Mouse (Mus musculus) ES-E14 (cell line): Measurements from ENCODE around the gene Gm29776. TPM values are rescaled to one million over a fixed set of nuclear protein-coding genes. Genes with fewer than 3 reads are reported as not detected.
A peak's percentile ranks its signal among the peaks of the same experiment; 100 is the strongest.

Experiments used
- DNase-seq: peaks from one replicate; pipeline ENCODE4 v3.0.0-alpha.2; 2013; ENCODE audit warnings: low read depth, low spot score
- H3K27ac ChIP-seq: 2 replicates; pipeline ENCODE4 v1.5.1; 2012; ENCODE audit warnings: low read depth, mild to moderate bottlenecking, low read length, moderate library complexity, mixed read lengths; ENCODE audit not compliant: poor library complexity, insufficient read depth, severe bottlenecking
- H3K36me3 ChIP-seq: 2 replicates; pipeline ENCODE4 v1.6.1; 2012; ENCODE audit warnings: mild to moderate bottlenecking, low read length, moderate library complexity, mixed read lengths; ENCODE audit not compliant: control insufficient read depth, poor library complexity, insufficient read depth, severe bottlenecking
- H3K4me1 ChIP-seq, 2 experiments: fragments of 150-350 bp in 1 of 2; sonication (generic) in 1 of 2; 2 replicates each; pipeline ENCODE4 v1.6.1; 2012; ENCODE audit warnings: low read length in 2 of 2, mild to moderate bottlenecking in 1 of 2, mixed read lengths in 1 of 2; ENCODE audit not compliant: control insufficient read depth in 2 of 2, insufficient read depth in 2 of 2, poor library complexity in 1 of 2
- H3K4me3 ChIP-seq, 2 experiments: fragments of 150-350 bp in 1 of 2; sonication (generic) in 1 of 2; 2 replicates each; pipeline ENCODE4 v1.5.1; 2012; ENCODE audit warnings: low read length in 2 of 2, low read depth in 1 of 2, mild to moderate bottlenecking in 1 of 2, mixed read lengths in 1 of 2; ENCODE audit not compliant: insufficient read depth in 1 of 2, poor library complexity in 1 of 2, severe bottlenecking in 1 of 2
- H3K9ac ChIP-seq: 2 replicates; pipeline ENCODE4 v1.6.1; 2012; ENCODE audit warnings: low read depth, mild to moderate bottlenecking, low read length, mixed read lengths; ENCODE audit not compliant: poor library complexity, insufficient read depth, severe bottlenecking
- H3K9me3 ChIP-seq: fragments of 150-350 bp; sonication (generic); 2 replicates; pipeline ENCODE4 v1.6.1; 2012; ENCODE audit warnings: low read depth, mild to moderate bottlenecking, low read length; ENCODE audit not compliant: control insufficient read depth, insufficient read depth
- CHD2 ChIP-seq: IDR thresholded peaks from 2 replicates; pipeline ENCODE4 v1.6.1; 2014; ENCODE audit warnings: mild to moderate bottlenecking, low read depth, low read length, inconsistent platforms
- HCFC1 ChIP-seq: IDR thresholded peaks from 2 replicates; pipeline ENCODE4 v1.6.1; 2012; ENCODE audit warnings: low read length, inconsistent platforms, borderline replicate concordance; ENCODE audit not compliant: insufficient read depth
- MAFK ChIP-seq: IDR thresholded peaks from 2 replicates; pipeline ENCODE4 v1.6.1; 2014; ENCODE audit warnings: mild to moderate bottlenecking, low read depth, low read length, inconsistent platforms; ENCODE audit not compliant: insufficient read depth
- ZC3H11A ChIP-seq: IDR thresholded peaks from 2 replicates; pipeline ENCODE4 v1.6.1; 2012; ENCODE audit warnings: low read depth, mild to moderate bottlenecking, inconsistent platforms, low read length, borderline replicate concordance
- ZNF384 ChIP-seq: IDR thresholded peaks from 2 replicates; pipeline ENCODE4 v1.6.1; 2012; ENCODE audit warnings: low read depth, low read length, inconsistent platforms
- in situ Hi-C, 2 experiments: fragments of 600-800 bp; cut with MboI; formaldehyde crosslinking; loops; one replicate each; pipeline ENCODE4 v1.15.1; 2025; ENCODE audit warnings: low sequenced_read_pairs in 2 of 2, inconsistent platforms in 1 of 2; ENCODE audit not compliant: unreplicated experiment in 2 of 2
- total RNA-seq: library from RNA; depleted of rRNA; stranded (reverse); fragments of 300-350 nt; gene quantifications from 2 replicates; pipeline ENCODE4 v1.2.3, GENCODE M21; 2012

The Gm29776 gene
- total RNA-seq, 1 experiment: 0.09 TPM

DNA sequence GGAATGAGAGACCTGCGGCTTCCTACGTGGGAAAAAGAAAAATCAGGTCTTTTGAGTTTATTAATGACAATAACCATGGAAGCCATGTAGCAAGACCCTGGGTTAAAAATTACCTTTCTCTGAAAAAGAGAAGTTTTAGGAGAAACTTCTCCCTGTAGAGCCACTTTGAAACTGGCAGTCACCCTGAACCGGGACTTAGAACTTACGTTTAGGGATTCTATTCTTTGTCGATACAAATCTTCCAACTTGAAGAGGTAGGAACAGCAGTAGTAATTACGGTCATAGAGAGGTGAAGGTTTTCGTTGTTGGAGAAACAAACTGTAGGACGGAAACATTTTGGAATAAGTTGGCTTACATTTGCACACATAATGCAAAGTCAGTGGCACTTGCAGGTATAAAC, 11.4 kb downstream of the Gm29776 start:
- Histone ChIP-seq H3K36me3 (peaks cover 15% of the 10 kb centered on the region), H3K9me3 (no peaks in the 10 kb centered on the region), H3K27ac (no peak overlapping the region; the same call in 1 of the 2 replicates), H3K9ac (peak overlapping the region; percentile 100), H3K4me3 (peak overlapping the region; percentile 96 to 98), H3K4me1 (0 out of 4 replicates have a peak, but pooled peaks cover 0 to 4% of the 10 kb centered on the region in 2 experiments)
- TF ChIP-seq ZC3H11A (no peak), MAFK (no peak), HCFC1 (no peak), ZNF384 (no peak), CHD2 (no peak)
- no peak for DNase-seq
- in situ Hi-C loops: no loop called here

DNA sequence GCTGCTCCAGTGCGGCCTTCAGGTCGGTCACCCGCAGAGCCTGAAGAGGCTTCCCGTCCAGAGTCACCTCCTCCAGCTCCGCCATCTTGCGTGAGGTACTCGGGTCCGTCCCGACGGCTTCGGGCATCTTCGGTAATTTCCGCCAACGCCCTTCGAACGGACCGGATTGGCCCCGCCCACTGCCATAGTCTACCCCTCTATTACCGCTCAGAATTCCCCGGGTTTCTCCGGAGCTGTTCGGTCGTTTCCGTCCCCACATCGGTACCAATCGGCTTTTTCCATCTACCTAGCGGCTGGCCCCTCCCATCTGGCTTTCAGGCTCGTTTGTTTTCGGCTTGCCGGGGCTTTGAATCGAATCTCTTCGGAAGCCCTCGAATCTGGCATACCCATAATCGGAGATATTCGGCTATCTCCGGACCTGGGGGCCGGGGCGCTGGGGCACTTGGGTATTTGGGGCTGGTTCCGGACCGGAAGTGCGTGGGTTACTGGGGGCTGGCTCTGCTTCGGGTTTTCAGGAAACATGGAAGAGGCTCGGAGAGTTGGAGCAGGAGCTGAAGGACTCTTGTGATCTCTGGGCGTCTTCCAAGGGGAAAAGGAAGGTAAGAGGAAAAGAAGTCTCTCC, 12.0 kb downstream of the Gm29776 start, which contains the start of gene Acin1:
Gene Acin1 (minus strand): TSS at position 410 of the 622 bp plus-strand sequence.
- peak; percentile 92 for DNase-seq
- Histone ChIP-seq H3K9me3 (no peaks in the 10 kb centered on the region), H3K27ac (peak within 1 kb of the TSS; percentile 99), H3K9ac (peak within 1 kb of the TSS; percentile 100), H3K4me3 (peak within 1 kb of the TSS; percentile 96 to 98), H3K36me3 (peaks cover 18% of the 10 kb centered on the region), H3K4me1 (0 out of 4 replicates have a peak, but pooled peaks cover 0 to 4% of the 10 kb centered on the region in 2 experiments)
- in situ Hi-C loops: no loop called here
- TF ChIP-seq CHD2 (no peak), HCFC1 (no peak), ZC3H11A (no peak), MAFK (no peak), ZNF384 (no peak)

DNA sequence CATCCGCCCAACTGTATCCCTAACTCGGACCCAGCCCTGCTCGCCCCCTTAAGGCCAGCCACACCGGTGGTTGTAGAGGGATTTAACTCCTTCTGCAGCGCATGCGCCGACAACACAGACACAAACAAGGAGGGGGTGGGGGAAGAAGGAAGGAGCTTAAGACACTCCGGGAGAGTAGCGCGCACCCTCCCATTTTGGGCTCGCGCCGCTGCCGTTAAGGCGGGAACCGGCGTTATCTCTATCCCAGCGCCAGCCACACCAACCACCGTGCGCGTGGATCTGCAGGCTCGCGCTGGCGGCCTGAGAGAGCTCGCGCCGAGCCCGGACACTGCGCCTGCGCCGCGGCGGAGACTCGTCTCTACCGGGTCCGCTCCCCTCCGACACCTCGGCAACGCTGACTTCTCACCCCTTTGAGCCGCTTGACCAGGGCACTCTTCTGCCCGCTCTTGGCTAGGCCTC, 12.5 kb downstream of the Gm29776 start, which contains the start of gene 1700123O20Rik:
Gene 1700123O20Rik (plus strand): TSS at position 154 of the 459 bp plus-strand sequence.
- Histone ChIP-seq H3K27ac (peak within 1 kb of the TSS; percentile 99), H3K9me3 (no peaks in the 10 kb centered on the region), H3K9ac (peak within 1 kb of the TSS; percentile 100), H3K4me1 (0 out of 4 replicates have a peak, but pooled peaks cover 0 to 4% of the 10 kb centered on the region in 2 experiments), H3K4me3 (peak within 1 kb of the TSS; percentile 96 to 98), H3K36me3 (peaks cover 17% of the 10 kb centered on the region)
- TF ChIP-seq HCFC1 (no peak; the same call in 1 of the 2 replicates), CHD2 (no peak), MAFK (no peak), ZC3H11A (no peak), ZNF384 (no peak)
- in situ Hi-C loops: no loop called here
- peak; percentile 82 for DNase-seq

DNA sequence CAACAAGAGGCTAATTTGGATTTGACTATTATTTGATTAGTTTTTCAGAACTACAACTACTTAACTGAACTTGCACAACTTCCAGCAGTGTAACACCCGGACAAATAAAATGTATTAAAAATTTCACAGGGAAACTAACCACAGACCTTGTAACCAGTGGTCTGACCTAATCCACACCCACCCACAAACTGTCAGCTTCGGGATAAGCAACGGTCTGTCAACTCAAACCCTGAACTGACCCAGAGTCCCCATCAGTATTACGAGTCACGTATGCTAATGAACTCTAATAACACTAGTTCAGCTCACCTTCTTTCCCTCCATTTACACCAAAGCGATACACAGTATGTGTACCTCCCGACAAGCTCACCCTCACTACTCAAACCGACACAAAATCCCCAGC, 13.2 kb downstream of the Gm29776 start:
- H3K4me1 ChIP-seq: 0 out of 4 replicates have a peak, but pooled peaks cover 0 to 4% of the 10 kb centered on the region in 2 experiments
- H3K9ac ChIP-seq: peak overlapping the region; percentile 100
- H3K27ac ChIP-seq: no peak overlapping the region; the same call in 1 of the 2 replicates
- TF ChIP-seq CHD2: no peak
- TF ChIP-seq ZNF384: no peak
- no peak for TF ChIP-seq HCFC1
- TF ChIP-seq ZC3H11A: no peak
- TF ChIP-seq MAFK: no peak
- DNase-seq: no peak
- in situ Hi-C loops: no loop called here
- peak overlapping the region; percentile 96 to 98 for H3K4me3 ChIP-seq
- no peaks in the 10 kb centered on the region for H3K9me3 ChIP-seq
- H3K36me3 ChIP-seq: peaks cover 15% of the 10 kb centered on the region
